Mouse (Mus musculus): ENCODE data around the gene Cdca7l.

DNA sequence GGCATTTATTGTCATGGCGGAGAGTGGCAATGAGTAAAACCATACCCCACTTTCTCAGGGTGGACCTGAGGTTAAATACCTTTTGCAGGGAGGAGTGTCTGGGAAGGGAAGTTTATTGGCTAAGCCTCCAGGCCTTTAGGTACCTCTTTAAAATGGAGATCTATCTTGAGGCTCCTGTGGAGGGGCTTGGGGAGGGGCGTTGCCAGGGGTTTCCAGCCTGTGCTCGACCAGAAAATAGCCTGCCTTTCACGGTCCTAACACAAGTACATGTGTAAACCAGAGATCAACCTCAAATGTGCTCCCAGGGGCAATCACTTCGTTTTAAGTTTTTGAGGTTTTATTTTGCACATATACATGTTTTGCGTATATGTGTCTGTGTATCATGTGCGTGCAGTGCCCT is 15.1 kb upstream of the Cdca7l start:
- TF ChIP-seq CTCF (IDR thresholded peaks at IDR 0.05; ENCODE audit: borderline replicate concordance, insufficient read depth, low read length) (no peak), POLR2A (IDR thresholded peaks at IDR 0.05; ENCODE audit: low read depth, low read length) (no peak)
